Mouse (Mus musculus): ENCODE results near the gene Commd8. TPM values are rescaled to one million over a fixed set of nuclear protein-coding genes. Genes with fewer than 3 reads are reported as not detected.
"Not testable (repeated sequence)": the region's sequence is repeated elsewhere in the genome, so short reads cannot be mapped to it uniquely, and the experiment has no call there.

Gene Commd8
- total RNA-seq, 1 experiment, result 52.2 TPM

DNA sequence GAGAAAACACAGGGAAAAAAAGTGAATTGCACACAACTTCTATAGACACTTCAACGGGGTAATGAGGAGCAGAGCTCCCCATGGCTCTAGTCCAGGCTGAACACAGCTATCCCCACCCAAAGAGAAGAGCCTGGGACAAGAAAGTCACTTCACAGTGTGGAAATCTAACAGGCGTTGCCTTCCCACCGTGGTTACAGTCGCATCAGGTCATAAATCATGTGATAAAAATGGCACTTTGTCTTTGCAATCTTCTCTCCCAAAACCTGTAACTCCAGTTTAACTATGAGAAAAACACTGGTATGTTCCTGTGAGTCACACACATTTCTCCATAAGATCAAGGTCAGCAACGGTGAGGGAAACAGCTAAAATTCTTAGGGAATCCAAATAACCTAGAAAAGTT, 11.4 kb downstream of the Commd8 start:
- DNase-seq (ENCODE audit: low read depth, low spot score), result no peak
- in situ Hi-C loops (cut with MboI; ENCODE audit: low sequenced_read_pairs in 2 of 2, unreplicated experiment in 2 of 2), result no loop called here
- H3K36me3 ChIP-seq (ENCODE audit: control insufficient read depth, insufficient read depth, low read length, poor library complexity, severe bottlenecking), result peaks cover 22% of the 10 kb centered on the region

DNA sequence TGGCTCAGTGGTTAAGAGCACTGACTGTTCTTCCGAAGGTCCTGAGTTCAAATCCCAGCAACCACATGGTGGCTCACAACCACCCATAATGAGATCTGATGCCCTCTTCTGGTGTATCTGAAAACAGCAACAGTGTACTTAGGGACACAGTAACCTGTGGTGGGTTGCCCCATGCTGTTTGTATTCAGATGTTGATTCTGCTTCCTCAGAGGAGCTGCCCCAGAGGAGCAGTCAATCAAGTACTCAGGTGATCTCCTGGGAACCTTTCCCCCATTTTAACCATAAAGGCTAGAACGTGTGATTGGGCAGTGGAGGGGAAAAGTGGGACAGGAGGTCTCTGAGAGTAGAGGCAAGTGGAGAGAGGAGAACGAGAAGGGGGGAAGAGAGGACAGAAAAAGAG, 12.3 kb downstream of the Commd8 start:
- H3K9me3 ChIP-seq (ENCODE audit: control insufficient read depth, insufficient read depth, low read depth, low read length); H3K4me3 ChIP-seq (ENCODE audit: insufficient read depth in 1 of 2, low read depth in 1 of 2, low read length in 2 of 2, poor library complexity in 1 of 2, severe bottlenecking in 1 of 2); H3K27ac ChIP-seq (ENCODE audit: insufficient read depth, low read depth, low read length, poor library complexity, severe bottlenecking); in situ Hi-C loops (cut with MboI; ENCODE audit: low sequenced_read_pairs in 2 of 2, unreplicated experiment in 2 of 2); H3K9ac ChIP-seq (ENCODE audit: insufficient read depth, low read depth, low read length, poor library complexity, severe bottlenecking); H3K4me1 ChIP-seq (ENCODE audit: control insufficient read depth in 2 of 2, insufficient read depth in 2 of 2, low read length in 2 of 2, poor library complexity in 1 of 2): not testable (repeated sequence)
- peak; percentile 50 for DNase-seq (ENCODE audit: low read depth, low spot score)
- H3K36me3 ChIP-seq (ENCODE audit: control insufficient read depth, insufficient read depth, low read length, poor library complexity, severe bottlenecking), result peaks cover 17% of the 10 kb centered on the region

More for the DNA sequence above, 11.4 kb downstream of the Commd8 start:
- TF ChIP-seq MAFK (IDR thresholded peaks at IDR 0.05; ENCODE audit: insufficient read depth, low read depth, low read length) (no peak), CHD2 (IDR thresholded peaks at IDR 0.05; ENCODE audit: low read depth, low read length) (no peak), ZNF384 (IDR thresholded peaks at IDR 0.05; ENCODE audit: low read depth, low read length) (no peak), HCFC1 (IDR thresholded peaks at IDR 0.05; ENCODE audit: borderline replicate concordance, insufficient read depth, low read length) (no peak), ZC3H11A (IDR thresholded peaks at IDR 0.05; ENCODE audit: borderline replicate concordance, low read depth, low read length) (no peak)
- Histone ChIP-seq H3K27ac (ENCODE audit: insufficient read depth, low read depth, low read length, poor library complexity, severe bottlenecking) (no peak overlapping the region), H3K4me1 (ENCODE audit: control insufficient read depth in 2 of 2, insufficient read depth in 2 of 2, low read length in 2 of 2, poor library complexity in 1 of 2) (0 out of 4 replicates have a peak, but pooled peaks cover 0 to 2% of the 10 kb centered on the region in 2 experiments), H3K4me3 (ENCODE audit: insufficient read depth in 1 of 2, low read depth in 1 of 2, low read length in 2 of 2, poor library complexity in 1 of 2, severe bottlenecking in 1 of 2) (no peak overlapping the region), H3K9ac (ENCODE audit: insufficient read depth, low read depth, low read length, poor library complexity, severe bottlenecking) (no peak overlapping the region), H3K9me3 (ENCODE audit: control insufficient read depth, insufficient read depth, low read depth, low read length) (no peaks in the 10 kb centered on the region)

DNA sequence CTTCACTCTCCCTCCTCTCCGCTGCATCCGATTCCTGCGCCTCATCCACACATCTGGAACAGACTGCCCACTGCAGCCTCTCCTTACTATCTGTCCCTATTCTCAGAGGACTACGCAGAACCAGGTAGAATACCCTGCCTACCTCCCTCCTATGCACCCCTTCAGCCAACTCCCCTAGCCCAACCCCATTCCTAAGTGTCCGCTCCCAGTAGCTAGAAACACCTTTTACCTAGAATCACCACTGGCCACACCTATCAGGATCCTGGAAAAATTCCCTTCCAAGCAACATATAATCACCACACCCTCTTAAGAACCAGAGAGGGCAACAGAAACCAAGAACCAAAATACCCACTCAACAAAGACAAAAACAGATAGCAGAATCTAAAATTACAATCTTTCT, 17.1 kb downstream of the Commd8 start:
- in situ Hi-C loops (cut with MboI; ENCODE audit: low sequenced_read_pairs in 2 of 2, unreplicated experiment in 2 of 2), result no loop called here
- H3K4me3 ChIP-seq (ENCODE audit: insufficient read depth in 1 of 2, low read depth in 1 of 2, low read length in 2 of 2, poor library complexity in 1 of 2, severe bottlenecking in 1 of 2), result no peak overlapping the region
- no peaks in the 10 kb centered on the region; the same call in 1 of the 2 replicates for H3K36me3 ChIP-seq (ENCODE audit: control insufficient read depth, insufficient read depth, low read length, poor library complexity, severe bottlenecking)
- DNase-seq (ENCODE audit: low read depth, low spot score), result no peak
- H3K27ac ChIP-seq (ENCODE audit: insufficient read depth, low read depth, low read length, poor library complexity, severe bottlenecking), result no peak overlapping the region
- no peak for TF ChIP-seq MAFK (IDR thresholded peaks at IDR 0.05; ENCODE audit: insufficient read depth, low read depth, low read length)
- no peak for TF ChIP-seq CHD2 (IDR thresholded peaks at IDR 0.05; ENCODE audit: low read depth, low read length)
- TF ChIP-seq ZNF384 (IDR thresholded peaks at IDR 0.05; ENCODE audit: low read depth, low read length), result no peak
- no peak for TF ChIP-seq HCFC1 (IDR thresholded peaks at IDR 0.05; ENCODE audit: borderline replicate concordance, insufficient read depth, low read length)
- TF ChIP-seq ZC3H11A (IDR thresholded peaks at IDR 0.05; ENCODE audit: borderline replicate concordance, low read depth, low read length), result no peak
- no peaks in the 10 kb centered on the region for H3K9me3 ChIP-seq (ENCODE audit: control insufficient read depth, insufficient read depth, low read depth, low read length)
- 0 out of 4 replicates have a peak, but pooled peaks cover 0 to under 1% of the 10 kb centered on the region in 2 experiments for H3K4me1 ChIP-seq (ENCODE audit: control insufficient read depth in 2 of 2, insufficient read depth in 2 of 2, low read length in 2 of 2, poor library complexity in 1 of 2)
- H3K9ac ChIP-seq (ENCODE audit: insufficient read depth, low read depth, low read length, poor library complexity, severe bottlenecking), result no peak overlapping the region

DNA sequence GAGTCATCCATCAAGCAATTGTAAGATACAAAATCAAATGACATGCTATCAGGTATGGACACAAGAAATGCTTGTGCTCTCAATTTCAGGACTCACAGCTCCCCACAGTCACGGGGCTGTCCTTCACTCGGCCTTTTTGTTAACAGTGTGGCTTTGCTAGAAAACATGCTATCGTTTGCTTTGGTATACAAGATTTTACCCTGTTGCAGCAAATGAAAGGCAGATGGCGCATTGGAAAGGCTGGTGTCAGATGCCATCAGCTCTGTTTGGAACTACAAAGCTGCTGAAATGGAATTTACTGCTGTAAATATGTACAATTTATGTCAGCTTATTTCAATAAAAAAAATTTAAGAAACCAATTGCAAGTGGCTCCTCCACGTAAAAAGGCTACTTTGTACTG, 19.3 kb downstream of the Commd8 start:
- H3K27ac ChIP-seq (ENCODE audit: insufficient read depth, low read depth, low read length, poor library complexity, severe bottlenecking), result no peak overlapping the region
- no peak for DNase-seq (ENCODE audit: low read depth, low spot score)
- TF ChIP-seq CHD2 (IDR thresholded peaks at IDR 0.05; ENCODE audit: low read depth, low read length), result no peak
- TF ChIP-seq MAFK (IDR thresholded peaks at IDR 0.05; ENCODE audit: insufficient read depth, low read depth, low read length), result no peak
- TF ChIP-seq ZNF384 (IDR thresholded peaks at IDR 0.05; ENCODE audit: low read depth, low read length), result no peak
- TF ChIP-seq ZC3H11A (IDR thresholded peaks at IDR 0.05; ENCODE audit: borderline replicate concordance, low read depth, low read length), result no peak
- TF ChIP-seq HCFC1 (IDR thresholded peaks at IDR 0.05; ENCODE audit: borderline replicate concordance, insufficient read depth, low read length), result no peak
- in situ Hi-C loops (cut with MboI; ENCODE audit: low sequenced_read_pairs in 2 of 2, unreplicated experiment in 2 of 2), result no loop called here
- H3K4me1 ChIP-seq (ENCODE audit: control insufficient read depth in 2 of 2, insufficient read depth in 2 of 2, low read length in 2 of 2, poor library complexity in 1 of 2), result no peaks in the 10 kb centered on the region
- no peaks in the 10 kb centered on the region for H3K9me3 ChIP-seq (ENCODE audit: control insufficient read depth, insufficient read depth, low read depth, low read length)
- no peak overlapping the region for H3K9ac ChIP-seq (ENCODE audit: insufficient read depth, low read depth, low read length, poor library complexity, severe bottlenecking)
- no peaks in the 10 kb centered on the region for H3K36me3 ChIP-seq (ENCODE audit: control insufficient read depth, insufficient read depth, low read length, poor library complexity, severe bottlenecking)
- no peak overlapping the region for H3K4me3 ChIP-seq (ENCODE audit: insufficient read depth in 1 of 2, low read depth in 1 of 2, low read length in 2 of 2, poor library complexity in 1 of 2, severe bottlenecking in 1 of 2)

DNA sequence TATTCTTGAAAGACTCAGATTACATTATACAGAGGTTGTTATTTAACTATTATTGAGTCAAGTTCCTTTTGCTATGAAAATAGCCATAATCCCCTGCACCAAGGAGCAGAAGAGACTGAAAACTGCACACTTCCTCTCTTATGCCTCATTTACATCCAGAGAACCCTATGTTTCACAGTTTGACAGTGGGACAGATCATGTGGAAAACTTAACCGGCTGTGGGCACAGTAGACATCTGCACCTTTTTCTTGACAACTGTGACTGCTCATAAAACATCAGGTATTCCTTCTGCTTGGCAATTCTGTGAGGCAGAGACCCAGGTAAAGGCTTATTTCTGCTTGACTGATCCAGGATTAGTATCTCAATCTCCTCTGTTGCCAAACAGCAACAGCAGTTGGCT, 28.4 kb downstream of the Commd8 start:
- H3K9me3 ChIP-seq (ENCODE audit: control insufficient read depth, insufficient read depth, low read depth, low read length), result no peaks in the 10 kb centered on the region
- in situ Hi-C loops (cut with MboI; ENCODE audit: low sequenced_read_pairs in 2 of 2, unreplicated experiment in 2 of 2), result no loop called here
- H3K9ac ChIP-seq (ENCODE audit: insufficient read depth, low read depth, low read length, poor library complexity, severe bottlenecking), result no peak overlapping the region
- TF ChIP-seq HCFC1 (IDR thresholded peaks at IDR 0.05; ENCODE audit: borderline replicate concordance, insufficient read depth, low read length) (no peak), MAFK (IDR thresholded peaks at IDR 0.05; ENCODE audit: insufficient read depth, low read depth, low read length) (no peak), CHD2 (IDR thresholded peaks at IDR 0.05; ENCODE audit: low read depth, low read length) (no peak)
- H3K36me3 ChIP-seq (ENCODE audit: control insufficient read depth, insufficient read depth, low read length, poor library complexity, severe bottlenecking), result no peaks in the 10 kb centered on the region
- no peak overlapping the region for H3K27ac ChIP-seq (ENCODE audit: insufficient read depth, low read depth, low read length, poor library complexity, severe bottlenecking)
- no peak for DNase-seq (ENCODE audit: low read depth, low spot score)
- H3K4me3 ChIP-seq (ENCODE audit: insufficient read depth in 1 of 2, low read depth in 1 of 2, low read length in 2 of 2, poor library complexity in 1 of 2, severe bottlenecking in 1 of 2), result no peak overlapping the region
- H3K4me1 ChIP-seq (ENCODE audit: control insufficient read depth in 2 of 2, insufficient read depth in 2 of 2, low read length in 2 of 2, poor library complexity in 1 of 2), result no peaks in the 10 kb centered on the region; a peak in 1 of 4 replicates

Data from ES-E14 (cell line).